Mouse (Mus musculus) thymus, adult 18-20 months (tissue): ENCODE results near the gene Mtch2.
"Not testable (repeated sequence)": the region's sequence is repeated elsewhere in the genome, so short reads cannot be mapped to it uniquely, and the experiment has no call there.

Experiments used
- DNase-seq, 2 experiments: peaks; one replicate each; pipeline ENCODE4 v3.0.0; 2022; ENCODE audit warnings: mixed read lengths in 2 of 2

The Mtch2 gene

DNA sequence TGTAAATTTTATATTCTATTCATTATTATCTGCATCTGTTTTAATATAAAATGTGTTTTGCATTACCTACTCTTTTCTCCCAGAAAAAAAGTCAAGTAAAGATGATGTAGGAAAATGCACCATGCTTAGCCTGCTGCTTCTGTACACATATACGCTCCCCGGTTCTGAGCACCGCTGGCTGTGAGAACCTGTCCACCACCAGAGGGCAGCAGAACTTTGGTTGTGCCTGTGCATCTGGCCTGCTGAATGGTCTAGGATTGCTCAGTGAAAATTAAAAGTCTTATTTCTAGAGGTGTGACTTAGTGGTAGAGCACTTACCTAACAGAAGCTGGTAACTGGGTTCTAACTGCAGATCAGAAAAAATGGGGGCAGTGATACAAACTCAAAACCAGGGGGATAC, 19.6 kb downstream of the Mtch2 start:
- peak; percentile 37 to 38 for DNase-seq

DNA sequence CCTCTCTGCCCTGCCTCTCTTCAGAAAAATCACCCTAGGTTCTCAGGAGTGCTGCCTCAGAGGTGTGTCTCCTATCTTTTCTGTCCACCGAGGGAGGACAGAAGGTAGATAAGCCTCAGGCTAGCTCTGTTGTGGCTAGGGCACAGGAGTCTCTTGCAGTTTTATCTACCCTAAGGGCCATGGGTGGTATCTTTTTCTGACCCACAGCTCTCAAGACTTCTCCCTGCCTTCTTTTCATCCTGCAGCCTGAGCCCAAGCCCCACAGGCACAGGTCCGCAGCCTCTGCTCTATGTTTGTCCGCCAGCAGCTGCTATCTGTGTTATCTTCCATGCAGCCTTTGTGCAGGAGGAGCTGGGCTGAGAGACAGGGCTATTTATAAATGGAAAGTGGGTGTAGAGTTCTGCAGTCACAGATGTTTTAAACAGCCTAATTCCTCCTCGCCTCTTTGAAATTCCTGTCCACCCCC, 23.2 kb downstream of the Mtch2 start:
- no peak for DNase-seq

DNA sequence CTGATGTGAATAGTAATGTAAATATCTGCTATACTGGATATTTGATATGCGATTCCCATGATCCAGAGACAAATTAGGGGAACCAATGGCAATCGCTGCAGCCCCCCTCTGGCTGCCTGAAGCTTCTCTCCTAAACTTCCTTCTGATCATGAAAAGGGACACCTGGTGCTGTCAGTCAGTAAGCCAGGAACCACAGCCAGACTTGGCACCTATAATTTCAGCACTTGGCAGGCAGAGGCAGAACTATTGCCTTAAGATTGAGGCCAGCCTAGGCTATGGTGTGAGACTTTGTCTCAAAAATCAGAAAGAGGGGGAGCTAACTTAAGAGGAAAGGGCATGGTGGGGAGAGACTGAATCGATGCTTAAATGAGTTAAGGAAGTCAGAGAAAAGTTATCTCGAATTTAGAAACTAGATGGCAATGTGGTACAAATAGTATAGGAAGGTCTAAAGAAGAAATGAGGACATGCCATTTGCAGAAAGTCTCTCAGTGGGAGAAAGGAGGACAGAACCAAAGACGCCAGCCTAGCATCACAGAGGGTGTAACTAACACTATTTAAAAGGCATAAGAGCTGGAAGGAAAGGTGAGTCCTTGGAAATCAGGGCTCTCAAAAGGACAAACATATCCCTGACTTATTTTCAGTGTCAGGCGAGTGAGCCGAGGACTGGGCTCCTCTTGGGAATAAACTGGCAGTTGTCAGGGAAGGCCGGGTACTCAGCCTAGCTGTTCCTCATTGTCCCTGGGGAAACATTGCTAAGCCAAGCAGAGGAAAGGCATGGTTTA, 24.4 kb downstream of the Mtch2 start:
- DNase-seq = no peak

DNA sequence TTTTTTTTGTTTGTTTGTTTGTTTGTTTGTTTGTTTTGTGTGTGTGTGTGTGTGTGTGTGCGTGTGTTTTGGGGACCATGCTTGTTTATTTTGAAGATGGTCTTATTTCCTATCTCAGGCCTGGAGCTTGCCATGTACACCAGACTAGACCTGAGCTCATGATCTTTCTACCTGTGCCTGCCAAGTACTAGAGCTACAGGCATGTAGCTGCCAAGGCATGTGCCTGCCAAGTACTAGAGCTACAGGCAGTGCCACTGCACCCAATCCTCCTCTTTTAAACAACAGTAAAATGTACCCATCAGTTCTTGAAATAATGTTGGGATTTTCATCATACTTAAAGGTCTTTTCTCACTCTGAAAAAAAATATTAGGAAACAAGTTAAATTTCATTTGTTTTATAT, 27.1 kb downstream of the Mtch2 start:
- DNase-seq = no peak

DNA sequence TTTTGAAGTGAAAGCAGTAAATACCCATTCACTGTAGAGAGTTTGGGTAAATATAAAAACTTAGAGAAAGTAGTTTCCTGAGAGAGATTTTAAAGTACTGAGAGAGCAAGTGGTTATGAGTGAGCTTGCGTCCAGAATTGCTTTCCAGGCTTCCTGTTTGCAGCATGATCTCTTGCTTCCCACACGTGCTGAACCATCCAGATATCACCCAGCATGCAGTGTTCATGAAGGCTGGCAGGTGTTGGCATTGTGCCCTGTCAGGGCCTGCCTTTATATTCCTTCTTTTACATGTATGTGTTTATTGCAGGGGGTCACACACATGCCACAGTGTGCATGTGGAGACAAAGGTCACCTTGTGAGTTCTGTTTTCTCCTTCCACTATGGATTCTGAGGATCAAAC, 28.3 kb downstream of the Mtch2 start:
- no peak for DNase-seq

DNA sequence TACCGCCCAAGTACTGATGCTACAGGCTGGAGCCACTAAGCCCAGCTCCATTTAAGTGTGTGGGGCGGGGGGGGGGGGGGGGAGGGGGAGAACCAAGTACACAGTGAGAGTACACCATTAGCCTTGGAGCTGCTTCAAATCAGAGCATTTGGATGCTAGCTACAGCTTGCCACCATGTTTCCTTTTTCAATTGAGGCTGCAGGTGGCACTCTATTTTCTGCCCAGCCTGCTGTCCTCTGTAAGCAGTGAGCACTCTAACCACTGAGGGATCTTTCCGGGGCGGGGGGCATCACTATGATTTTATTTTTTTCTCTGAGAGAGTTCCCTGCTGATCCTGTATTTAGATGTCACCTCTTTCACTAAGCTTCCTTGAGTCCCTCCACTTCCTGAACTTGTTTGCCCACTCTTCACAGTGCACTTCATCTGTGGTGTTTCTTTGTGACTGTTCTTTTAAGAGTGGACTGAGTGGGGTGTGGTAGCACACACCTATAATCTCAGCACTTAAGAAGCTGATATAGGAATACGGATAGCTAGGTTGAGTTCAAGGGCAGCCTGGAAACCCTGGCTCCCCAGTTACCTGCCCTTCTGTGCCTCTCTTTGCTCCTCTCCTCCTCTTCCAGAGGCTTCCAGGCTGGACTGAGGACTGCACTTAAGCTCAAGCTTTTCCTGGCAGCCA, 30.8 kb downstream of the Mtch2 start:
- DNase-seq = no peak

DNA sequence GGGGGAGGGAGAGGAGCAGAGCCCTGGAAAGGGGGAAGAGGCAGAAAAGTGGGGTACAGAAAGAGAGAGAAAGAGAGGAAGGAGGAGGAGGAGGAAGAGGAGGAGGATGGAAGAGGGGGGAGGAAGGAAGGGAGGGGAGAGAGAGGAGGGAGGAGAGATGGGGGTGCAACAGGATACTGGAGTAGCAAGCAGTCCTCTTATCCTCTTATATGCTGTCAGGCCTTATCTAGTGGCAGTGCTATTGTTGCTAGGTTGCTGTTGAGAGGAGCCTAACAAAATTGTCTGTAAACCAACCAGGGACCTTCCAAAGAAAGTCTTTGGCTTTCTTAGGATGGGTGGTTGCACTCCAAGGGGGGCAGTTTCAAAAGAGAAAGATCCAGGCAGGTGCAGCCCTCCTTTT, 32.5 kb downstream of the Mtch2 start:
- no peak for DNase-seq

DNA sequence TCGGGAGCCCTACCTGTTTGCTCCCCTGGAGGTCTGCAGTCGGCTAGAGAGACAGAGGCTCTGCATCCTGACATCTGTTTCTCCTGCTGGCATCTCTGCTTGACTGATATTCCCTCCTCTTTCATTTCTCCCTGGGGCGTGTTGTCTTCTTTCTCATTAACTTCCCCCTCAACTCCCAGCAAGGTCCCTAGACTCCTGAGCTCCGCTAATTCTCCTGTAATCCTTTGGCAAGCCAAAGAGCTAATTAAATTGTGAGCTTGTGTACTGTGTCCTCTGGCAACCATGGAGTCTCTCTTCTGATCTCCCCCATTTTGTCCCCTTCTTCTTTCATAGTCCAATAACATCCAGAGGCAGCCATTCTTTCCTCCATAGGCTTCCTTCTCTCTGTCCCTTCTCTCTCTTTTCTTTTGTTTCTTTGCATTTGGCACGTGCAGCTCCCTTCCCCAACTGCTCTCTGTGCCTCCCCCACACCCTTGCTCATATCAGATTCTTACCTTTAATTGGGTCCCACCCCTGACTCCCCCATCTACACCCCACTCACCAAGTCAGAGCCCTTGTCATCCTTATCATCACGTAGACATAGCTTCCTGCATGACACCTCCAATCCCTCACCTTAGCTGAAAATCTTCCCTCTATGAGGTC, 33.3 kb downstream of the Mtch2 start:
- DNase-seq = no peak

DNA sequence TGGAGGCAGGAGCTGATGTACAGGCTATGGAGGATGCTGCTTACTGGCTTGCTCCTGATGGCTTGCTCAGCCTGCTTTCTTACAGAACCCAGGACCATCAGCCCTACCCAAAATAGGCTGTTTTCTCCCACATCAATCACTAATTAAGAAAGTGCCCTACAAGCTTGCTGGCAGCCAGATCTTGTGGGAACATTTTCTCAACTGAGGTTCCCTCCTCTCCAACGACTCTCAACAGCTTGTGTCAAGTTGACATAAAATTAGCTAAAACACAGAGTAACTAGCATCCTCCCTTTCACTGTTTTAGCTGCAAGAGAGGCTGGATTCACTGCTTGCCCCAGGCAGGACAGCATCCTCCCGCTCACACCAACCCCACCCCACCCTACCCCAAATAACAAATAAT, 34.9 kb downstream of the Mtch2 start:
- no peak for DNase-seq

DNA sequence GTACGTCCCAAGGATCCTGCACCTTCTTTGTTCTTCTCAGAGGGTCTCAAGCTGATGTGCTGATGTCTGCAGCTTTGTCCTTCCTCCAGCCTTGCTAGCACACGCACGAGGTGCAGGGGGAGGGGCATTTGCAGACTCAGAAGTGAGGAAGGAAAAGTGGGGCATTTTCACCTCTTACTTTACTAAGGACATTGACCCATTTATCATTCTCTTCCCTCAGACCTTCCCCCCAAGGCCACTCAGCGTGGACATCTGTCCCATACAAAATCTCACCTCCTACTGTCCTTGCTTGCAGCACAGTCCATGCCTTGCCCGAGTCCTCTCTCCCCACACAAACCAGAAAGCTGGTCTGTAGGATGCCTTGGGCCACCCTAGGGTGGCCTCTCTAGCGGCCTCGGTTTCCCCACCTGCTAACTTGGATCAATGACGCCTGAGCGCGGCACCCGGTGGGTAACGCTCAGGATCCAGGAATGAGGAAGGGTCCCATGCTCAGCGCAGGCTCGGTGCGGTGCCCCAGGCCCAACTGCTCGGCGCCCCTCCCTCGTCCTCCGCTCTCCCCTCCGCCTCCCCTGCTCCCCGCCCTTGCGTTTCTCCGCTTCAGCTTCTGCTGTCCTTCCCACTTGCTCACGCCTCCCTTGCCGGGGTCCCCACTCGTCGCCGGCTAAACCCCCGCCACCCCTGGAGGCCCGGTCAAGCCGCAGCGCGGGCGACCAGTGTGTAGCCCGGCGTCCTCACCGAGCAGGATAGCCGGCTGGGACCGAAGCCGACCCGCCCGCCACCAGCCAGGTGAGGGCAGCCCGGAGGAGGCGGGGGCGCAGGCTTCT, 38.5 kb downstream of the Mtch2 start, which contains the start of gene C1qtnf4:
Gene C1qtnf4 (plus strand): TSS at position 643 of the 824 bp plus-strand sequence.
- DNase-seq = no peak

DNA sequence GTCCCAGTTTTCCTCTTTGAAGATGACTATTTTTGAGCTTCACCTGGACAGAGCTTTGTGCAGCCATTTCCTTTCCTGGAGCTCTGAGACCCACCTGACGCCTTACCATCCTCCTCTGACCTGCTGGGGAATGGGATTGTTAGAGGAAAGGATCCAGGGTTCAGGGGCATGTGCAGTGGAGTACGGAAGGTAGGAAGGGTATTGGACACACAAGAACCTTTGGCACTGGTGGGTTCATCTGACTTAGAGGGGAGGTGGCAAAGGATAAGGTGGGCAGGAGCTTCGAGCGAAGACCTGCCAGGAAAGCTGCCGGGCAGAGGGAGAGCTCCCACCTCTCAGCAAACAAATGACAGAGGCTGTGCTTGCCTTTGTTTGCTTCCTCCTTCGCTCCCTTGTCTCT, 39.5 kb downstream of the Mtch2 start:
- no peak for DNase-seq

DNA sequence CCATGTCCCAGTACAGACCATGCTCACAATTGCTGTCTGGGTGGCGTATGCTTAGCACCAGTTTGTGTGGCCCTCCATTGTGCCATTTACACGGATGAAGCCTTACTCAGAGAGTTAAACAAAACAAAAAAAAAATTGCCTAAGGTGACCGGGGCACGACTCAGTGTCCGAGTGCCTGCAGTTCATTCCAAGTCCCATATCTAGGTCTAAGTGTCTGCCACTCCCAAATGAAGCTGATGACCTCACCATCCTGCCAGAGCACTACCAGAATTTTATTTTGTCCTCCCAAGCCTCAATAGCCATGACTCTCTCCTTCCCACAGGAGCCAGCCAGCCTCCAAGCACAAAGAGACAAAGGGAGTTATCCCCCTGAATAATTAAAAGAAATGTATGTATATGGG, 40.7 kb downstream of the Mtch2 start:
- DNase-seq = no peak

DNA sequence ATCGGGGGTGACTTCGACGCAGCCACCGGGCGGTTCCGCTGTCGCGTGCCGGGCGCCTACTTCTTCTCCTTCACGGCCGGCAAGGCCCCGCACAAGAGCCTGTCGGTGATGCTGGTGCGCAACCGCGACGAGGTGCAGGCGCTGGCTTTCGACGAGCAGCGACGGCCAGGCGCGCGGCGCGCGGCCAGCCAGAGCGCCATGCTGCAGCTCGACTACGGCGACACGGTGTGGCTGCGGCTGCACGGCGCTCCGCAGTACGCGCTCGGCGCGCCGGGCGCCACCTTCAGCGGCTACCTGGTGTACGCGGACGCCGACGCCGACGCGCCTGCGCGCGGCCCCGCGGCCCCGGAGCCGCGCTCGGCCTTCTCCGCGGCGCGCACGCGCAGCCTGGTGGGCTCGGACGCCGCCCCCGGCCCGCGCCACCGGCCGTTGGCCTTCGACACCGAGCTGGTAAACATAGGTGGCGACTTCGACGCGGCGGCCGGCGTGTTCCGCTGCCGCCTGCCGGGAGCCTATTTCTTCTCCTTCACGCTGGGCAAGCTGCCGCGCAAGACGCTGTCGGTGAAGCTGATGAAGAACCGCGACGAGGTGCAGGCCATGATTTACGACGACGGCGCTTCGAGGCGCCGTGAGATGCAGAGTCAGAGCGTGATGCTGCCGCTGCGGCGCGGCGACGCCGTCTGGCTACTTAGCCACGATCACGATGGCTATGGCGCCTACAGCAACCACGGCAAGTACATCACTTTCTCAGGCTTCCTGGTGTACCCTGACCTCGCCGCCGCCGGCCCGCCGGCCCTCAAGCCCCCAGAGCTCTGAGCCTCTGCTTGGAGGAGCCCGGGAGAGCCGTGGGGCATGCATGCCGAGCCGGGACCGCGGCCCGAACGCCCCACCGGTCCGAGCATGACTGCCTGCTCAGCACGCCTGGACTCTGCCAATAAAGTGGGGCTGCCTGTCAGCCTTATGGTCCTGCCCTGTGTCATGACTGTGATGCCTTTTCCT, 42.9 kb downstream of the Mtch2 start:
- DNase-seq = peak in 1 of 2 experiments; percentile 26

DNA sequence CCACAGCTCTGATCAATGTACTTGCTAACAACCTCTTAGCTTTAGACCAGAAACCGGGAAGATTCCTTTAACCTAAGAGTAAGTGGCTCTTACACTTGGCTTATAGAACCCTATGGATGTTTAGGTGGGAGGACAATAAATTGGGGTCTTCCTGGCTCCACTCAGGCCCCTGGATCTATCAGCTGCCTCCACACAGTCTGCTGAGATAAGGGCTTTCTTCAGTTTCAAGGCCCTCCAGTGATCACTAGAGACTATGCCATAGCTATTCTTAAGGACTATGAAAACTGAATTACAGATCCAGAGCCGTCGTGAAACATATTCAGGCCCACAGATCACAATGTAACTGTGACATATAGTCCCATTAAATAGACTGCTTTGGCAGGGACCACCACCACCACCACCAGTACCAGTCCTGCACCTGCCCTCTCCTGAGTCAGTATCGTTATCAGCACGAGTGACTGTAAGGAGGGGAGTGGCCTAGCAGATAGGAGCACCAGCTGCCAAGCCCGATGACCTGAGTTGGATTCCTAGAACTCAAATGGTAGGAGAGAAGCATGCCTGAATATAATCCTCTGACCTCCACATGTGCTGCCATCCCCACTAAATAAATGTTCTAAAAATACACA, 46.8 kb downstream of the Mtch2 start:
- DNase-seq = no peak

DNA sequence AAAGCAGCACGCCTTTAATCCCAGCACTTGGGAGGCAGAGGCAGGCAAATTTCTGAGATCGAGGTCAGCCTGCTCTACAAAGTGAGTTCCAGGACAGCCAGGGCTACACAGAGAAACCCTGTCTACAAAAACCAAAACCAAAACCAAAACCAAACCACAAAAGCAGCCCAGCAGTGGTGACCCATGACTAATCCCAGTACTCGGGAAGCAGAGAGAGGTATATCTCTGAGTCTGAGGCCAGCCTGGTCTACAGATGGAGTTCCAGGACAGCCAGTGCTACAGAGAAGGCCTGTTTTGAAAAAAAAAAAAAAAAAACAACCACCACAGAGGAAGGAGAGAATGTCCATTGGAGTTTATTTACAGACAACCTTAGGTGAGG, 47.3 kb downstream of the Mtch2 start:
- not testable (repeated sequence) for DNase-seq

DNA sequence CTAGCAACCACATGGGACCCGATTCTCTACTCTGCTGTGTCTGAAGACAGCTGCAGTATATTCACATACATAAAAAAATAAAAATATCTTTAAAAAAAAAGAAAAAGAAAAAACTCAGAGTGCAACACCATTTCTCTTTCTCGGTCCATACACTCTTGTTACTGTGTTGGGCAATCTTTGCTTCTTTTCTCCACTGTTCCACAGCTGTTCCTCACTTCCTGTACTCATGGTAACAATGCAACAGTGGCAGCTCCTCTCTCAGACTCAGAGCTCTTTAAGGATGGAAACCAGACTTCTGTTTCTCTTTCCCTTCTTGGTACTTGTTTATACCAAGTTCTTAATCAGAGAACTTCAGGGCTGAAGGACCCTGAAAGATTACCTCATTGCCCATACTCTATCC, 56.4 kb downstream of the Mtch2 start:
- no peak for DNase-seq

DNA sequence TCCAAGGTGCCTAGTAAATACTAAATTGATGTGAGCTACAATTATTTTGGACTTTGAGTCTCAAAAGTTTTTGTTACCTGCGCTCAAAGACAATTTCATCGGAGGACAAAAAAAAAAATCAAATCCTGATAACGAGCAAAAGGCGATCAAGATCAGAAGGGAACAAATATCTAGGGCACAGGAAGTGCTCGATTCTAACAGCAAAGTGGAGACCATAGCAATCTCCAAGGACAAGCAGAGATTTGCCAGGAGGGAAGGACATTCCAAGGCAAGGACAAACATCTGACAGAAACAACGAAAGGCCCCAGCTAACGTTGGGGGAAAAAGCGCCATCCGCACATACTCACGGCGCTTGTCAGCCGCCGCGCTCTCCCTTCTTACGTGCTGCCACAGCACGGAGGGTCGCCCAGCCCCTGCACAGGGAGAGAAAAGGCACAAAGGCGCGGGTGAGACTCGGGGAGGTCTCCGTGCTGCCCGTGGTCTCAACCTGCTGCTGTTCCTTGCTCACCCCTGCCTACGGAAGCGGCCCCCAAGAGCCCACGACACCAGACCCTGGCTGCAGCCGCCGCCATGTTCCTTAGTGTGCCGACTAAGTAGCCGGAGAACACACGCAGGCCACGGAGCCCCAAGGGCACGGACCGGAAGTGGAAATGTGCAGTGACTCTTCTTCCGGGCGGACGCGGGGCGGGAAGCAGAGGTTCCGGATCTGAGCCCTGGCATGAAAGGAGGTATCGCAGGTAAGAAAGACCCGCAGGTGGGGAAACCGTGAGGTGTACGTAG, 57.3 kb downstream of the Mtch2 start, which contains the start of the genes Kbtbd4 and Ndufs3:
Gene Kbtbd4 (plus strand): TSS at position 665 of the 780 bp plus-strand sequence.
Gene Ndufs3 (minus strand): TSS at position 752 of the 780 bp plus-strand sequence.
- DNase-seq = peak; percentile 72 to 81

DNA sequence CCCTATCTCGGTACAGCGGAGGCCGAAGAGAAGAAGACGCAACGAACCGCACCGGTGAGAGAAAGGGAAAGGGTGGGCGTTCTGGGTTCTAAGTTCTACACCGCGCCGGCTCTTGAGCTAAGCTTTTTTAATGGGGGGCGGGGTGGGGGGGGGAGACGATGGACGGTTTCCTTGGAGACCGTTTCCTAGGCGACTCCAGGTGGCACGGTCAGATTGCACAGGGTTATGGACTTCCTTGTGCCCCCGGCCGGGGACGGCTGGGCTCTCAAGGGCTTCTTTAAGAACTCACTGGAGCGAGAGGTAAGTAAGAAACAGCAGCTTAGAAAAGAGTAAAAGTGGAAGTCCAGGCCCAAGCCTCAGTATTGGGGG, 57.9 kb downstream of the Mtch2 start:
- no peak for DNase-seq

DNA sequence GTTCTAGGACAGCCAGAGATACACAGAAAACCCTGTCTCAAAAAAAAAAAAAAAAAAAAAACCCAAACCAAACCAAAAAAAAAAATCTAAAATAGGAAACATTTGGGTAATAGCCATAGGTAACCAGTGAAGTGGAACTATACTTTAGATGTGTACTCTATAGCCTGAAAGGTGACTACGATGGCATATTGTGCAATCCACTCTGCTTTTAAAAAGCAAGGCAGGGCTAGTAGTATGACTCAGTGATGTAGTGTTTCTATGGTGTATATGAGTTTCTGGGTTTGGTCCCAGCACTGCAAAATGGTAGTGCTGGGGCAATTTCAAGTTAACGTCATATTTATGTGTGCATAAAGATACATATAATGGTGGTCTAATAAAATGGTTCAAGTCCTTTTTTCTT, 59.8 kb downstream of the Mtch2 start:
- no peak for DNase-seq

DNA sequence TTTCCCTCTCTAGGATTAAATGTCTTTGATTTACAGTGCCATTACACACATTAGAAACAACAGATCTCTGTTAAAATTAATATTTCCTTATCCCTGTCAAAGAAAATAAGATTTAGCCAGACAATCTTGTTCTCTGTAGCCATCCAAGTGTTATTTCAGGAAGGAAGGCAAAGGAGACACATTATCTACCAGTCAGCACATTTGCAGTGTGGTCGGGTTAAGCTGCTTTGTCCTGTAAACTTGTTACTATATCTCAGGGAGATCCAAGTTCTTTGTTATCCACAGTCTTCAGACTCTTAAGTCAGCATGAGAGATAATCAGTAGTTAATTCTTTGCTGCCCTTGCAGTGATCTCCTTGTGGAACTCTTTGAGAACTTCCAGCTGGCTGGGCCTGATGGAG, 63.9 kb downstream of the Mtch2 start:
- DNase-seq = no peak
